ENCODE assay signal across 17 mouse cellular contexts in the genomic region with DNA sequence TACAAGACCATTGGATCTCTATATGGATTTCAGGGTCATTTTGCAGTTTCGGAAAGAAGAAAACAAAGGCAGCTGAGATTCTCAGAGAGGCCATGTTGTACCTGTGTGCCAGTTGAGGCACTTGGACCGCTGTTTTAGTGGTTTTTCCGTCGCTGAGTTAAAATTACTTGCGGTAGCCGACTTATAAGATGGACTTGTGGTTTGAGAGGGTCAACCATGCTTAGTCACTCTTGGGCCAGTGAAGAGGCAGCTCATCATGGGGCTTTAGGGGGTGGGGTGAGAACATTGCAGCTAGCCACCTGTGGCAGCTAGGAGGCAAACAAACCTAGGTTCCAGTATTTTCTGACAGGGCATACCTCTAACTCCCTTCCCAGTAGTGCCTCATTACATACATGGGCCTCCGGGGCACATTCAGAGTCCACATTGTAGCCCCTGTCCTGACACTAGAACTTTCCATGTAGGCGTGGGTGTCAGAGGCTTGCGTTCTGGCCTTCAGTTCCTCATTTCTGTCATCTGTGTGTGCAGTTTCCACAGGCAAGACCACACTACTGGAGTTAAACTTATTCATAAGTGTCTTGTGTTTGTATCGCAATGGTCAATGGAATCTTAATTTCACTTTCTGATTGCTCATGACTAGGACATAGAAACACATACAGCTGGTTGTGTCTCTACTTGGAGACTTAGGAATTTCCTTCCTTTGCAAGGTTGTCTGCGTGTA. TPM values are rescaled to one million over a fixed set of nuclear protein-coding genes. Genes with fewer than 3 reads are reported as not detected.
DNase-seq lines count a peak whose midpoint lies in the region; ATAC-seq lines count a peak whose summit lies in the region.
"Had no signal": no experiment of that assay in that cellular context is flagged by ENCODE, and none has a peak within 500 bp of the region (broad histone marks: within the 10 kb centered on the region; RNA-seq: fewer than 3 reads in every experiment).

No protein-coding gene starts in this region.

- WGBS in midbrain, embryonic 10.5 days = 91% methylated on average over 11 of the region's 11 CpGs

- ATAC-seq in CD4-positive, CD25-positive, alpha-beta regulatory T cell, adult 4 months = peak; percentile 3
- ATAC-seq in common myeloid progenitor, adult 5-6 weeks (replicated peaks; ENCODE audit: low read depth, poor library complexity, severe bottlenecking) = peak; percentile 88
- peak; percentile 64 for ATAC-seq in monocyte, adult 5-6 weeks (replicated peaks; ENCODE audit: insufficient number of reproducible peaks, low FRiP score, low TSS enrichment, poor library complexity, severe bottlenecking)
- ATAC-seq: forebrain, embryonic 16.5 days had no signal

- H3K27ac ChIP-seq in midbrain, embryonic 10.5 days (replicated peaks) = no peak overlapping the region
- H3K27ac ChIP-seq: heart, embryonic 10.5 days; kidney, embryonic 15.5 days; limb, embryonic 10.5 days; liver, embryonic 14.5 days had no signal

- peak; percentile 66 for DNase-seq in lung, postnatal 36 days
- no peak for DNase-seq in lung, postnatal 4 days
- DNase-seq in gastrocnemius, postnatal 10 days = no peak
- no peak for DNase-seq in adrenal gland, postnatal 25 days
- no peak for DNase-seq in midbrain, embryonic 10.5 days (ENCODE audit: low spot score)
- DNase-seq: adrenal gland, adult 8-10 months; cerebellum, adult 9-10 months; thymus, adult 2 months had no signal

- H3K36me3 ChIP-seq in midbrain, embryonic 10.5 days = no peaks in the 10 kb centered on the region
- H3K36me3 ChIP-seq: kidney, embryonic 15.5 days had no signal

- peaks cover 21% of the 10 kb centered on the region for H3K4me1 ChIP-seq in midbrain, embryonic 10.5 days

- 0 out of 2 replicates have a peak, but pooled peaks cover 6% of the 10 kb centered on the region for H3K27me3 ChIP-seq in midbrain, embryonic 10.5 days (ENCODE audit: low read depth, poor library complexity, severe bottlenecking)
- H3K27me3 ChIP-seq: kidney, embryonic 15.5 days had no signal

- no peaks in the 10 kb centered on the region for H3K9me3 ChIP-seq in midbrain, embryonic 10.5 days (replicated peaks)
- H3K9me3 ChIP-seq: heart, embryonic 10.5 days; kidney, embryonic 15.5 days; limb, embryonic 10.5 days had no signal

- no peak overlapping the region for H3K4me3 ChIP-seq in midbrain, embryonic 10.5 days
- H3K4me3 ChIP-seq: heart, embryonic 10.5 days; kidney, embryonic 15.5 days; limb, embryonic 10.5 days; myocyte had no signal

RNA-seq across cellular contexts. Expression of a gene that starts 22.4 kb away (rescaled TPM):
- 10 to 100 TPM; 75.6 to 87.7 TPM for polyA plus RNA-seq in CD4-positive, CD25-positive, alpha-beta regulatory T cell, adult 4 months (2017; shearing (Covaris generic))
- total RNA-seq in common myeloid progenitor, adult 5-6 weeks (2017) = 35.5 and 42.4 TPM in 2 replicates
- 46.2 to 73.7 TPM (median 53.1 TPM) in 3 replicates for total RNA-seq in monocyte, adult 5-6 weeks (2017)
- 10 to 100 TPM; 20.2 to 24.4 TPM for total RNA-seq in gastrocnemius, postnatal 10 days (2021)
- total RNA-seq in adrenal gland, postnatal 25 days (2021) = 31.2 and 33.1 TPM in 2 replicates
- 10.0 and 10.6 TPM in 2 replicates for polyA plus RNA-seq in midbrain, embryonic 10.5 days (2016; fragmentation: Nextera tagmentation; extraction: Ambion mirVana)

Comparison
In these comparisons a context has a peak if more than half of its experiments do, and no peak if none do; other contexts are left out.
1. ATAC-seq: peak in every context shown above with its lines; median percentile 88 in common myeloid progenitor, adult 5-6 weeks; 64 in monocyte, adult 5-6 weeks; 3 in CD4-positive, CD25-positive, alpha-beta regulatory T cell, adult 4 months.